Mouse (Mus musculus) embryonic fibroblast, embryonic 13.5 days (primary cell): ENCODE measurements around the gene Bscl2. TPM values are rescaled to one million over a fixed set of nuclear protein-coding genes. Genes with fewer than 3 reads are reported as not detected.

Experiments used
- H3K27ac ChIP-seq: 2 replicates; pipeline ENCODE4 v1.5.1; 2012; ENCODE audit warnings: low read length, control low read depth, inconsistent platforms; ENCODE audit not compliant: insufficient read depth
- H3K4me1 ChIP-seq: 2 replicates; pipeline ENCODE4 v1.6.1; 2011; ENCODE audit warnings: low read length; ENCODE audit not compliant: control insufficient read depth, insufficient read depth
- H3K4me3 ChIP-seq: 2 replicates; pipeline ENCODE4 v1.5.1; 2011; ENCODE audit warnings: mild to moderate bottlenecking, control low read depth, low read length; ENCODE audit not compliant: insufficient read depth
- CTCF ChIP-seq: IDR thresholded peaks from 2 replicates; pipeline ENCODE4 v1.5.1; 2011; ENCODE audit warnings: mild to moderate bottlenecking, control low read depth, low read length, moderate library complexity, borderline replicate concordance; ENCODE audit not compliant: insufficient read depth
- POLR2A ChIP-seq: IDR thresholded peaks from 2 replicates; pipeline ENCODE4 v1.6.1; 2011; ENCODE audit warnings: low read depth, mild to moderate bottlenecking, control low read depth, low read length, moderate library complexity
- polyA plus RNA-seq: library from polyadenylated mRNA; stranded (reverse); fragments of >200 nt; gene quantifications from 2 replicates; pipeline ENCODE4 v1.2.4, GENCODE M21; 2011; ENCODE audit warnings: low read depth; ENCODE audit not compliant: missing spikeins, insufficient read length

The Bscl2 gene
- polyA plus RNA-seq, 1 experiment = 50.0 TPM

GRCm38 (mm10) chr19:8815812-8816211, 21.5 kb upstream of the Bscl2 start:
- no peak for TF ChIP-seq POLR2A
- H3K4me1 ChIP-seq = no peaks in the 10 kb centered on the region; the same call in 1 of the 2 replicates
- H3K4me3 ChIP-seq = no peak overlapping the region
- no peak overlapping the region for H3K27ac ChIP-seq

- Histone ChIP-seq H3K27ac (no peak overlapping the region), H3K4me3 (peak overlapping the region; percentile 3; the same call in 1 of the 2 replicates), H3K4me1 (no peaks in the 10 kb centered on the region; the same call in 1 of the 2 replicates)
- no peak for TF ChIP-seq POLR2A
- TF ChIP-seq CTCF = no peak
Measured at GRCm38 (mm10) chr19:8817001-8817400, 20.3 kb upstream of the Bscl2 start.

GRCm38 (mm10) chr19:8818301-8818798, 18.9 kb upstream of the Bscl2 start:
- Histone ChIP-seq H3K27ac (peak overlapping the region; percentile 96), H3K4me3 (peak overlapping the region; percentile 88), H3K4me1 (no peaks in the 10 kb centered on the region; the same call in 1 of the 2 replicates)
- TF ChIP-seq POLR2A = no peak; the same call in 1 of the 2 replicates
- TF ChIP-seq CTCF = no peak

- peak within 1 kb of the TSS; percentile 97 for H3K27ac ChIP-seq
- no peaks in the 10 kb centered on the region; the same call in 1 of the 2 replicates for H3K4me1 ChIP-seq
- peak within 1 kb of the TSS; percentile 95 for H3K4me3 ChIP-seq
- peak; percentile 81 for TF ChIP-seq POLR2A
- no peak for TF ChIP-seq CTCF
Measured at GRCm38 (mm10) chr19:8818801-8819595, 18.3 kb upstream of the Bscl2 start, which contains the start of gene Ttc9c. Gene Ttc9c, minus strand, starts transcription at chr19:8819333.

- TF ChIP-seq POLR2A (peak; percentile 97), CTCF (no peak)
- Histone ChIP-seq H3K4me1 (no peaks in the 10 kb centered on the region), H3K27ac (peak within 1 kb of the TSS; percentile 97), H3K4me3 (peak within 1 kb of the TSS; percentile 95)
Measured at GRCm38 (mm10) chr19:8819596-8820423, 17.5 kb upstream of the Bscl2 start, which contains the start of gene Hnrnpul2. Gene Hnrnpul2, plus strand, starts transcription at chr19:8820010.

- no peaks in the 10 kb centered on the region for H3K4me1 ChIP-seq
- TF ChIP-seq POLR2A = no peak
- TF ChIP-seq CTCF = no peak
- peak overlapping the region; percentile 92 for H3K27ac ChIP-seq
- H3K4me3 ChIP-seq = peak overlapping the region; percentile 95
Measured at GRCm38 (mm10) chr19:8820424-8820956, 16.8 kb upstream of the Bscl2 start.

- no peak for TF ChIP-seq CTCF
- no peak for TF ChIP-seq POLR2A
Measured at GRCm38 (mm10) chr19:8821146-8821545, 16.1 kb upstream of the Bscl2 start.

GRCm38 (mm10) chr19:8822696-8823095, 14.6 kb upstream of the Bscl2 start:
- no peak for TF ChIP-seq POLR2A
- no peak for TF ChIP-seq CTCF
- peak overlapping the region; percentile 23 for H3K4me3 ChIP-seq

More at GRCm38 (mm10) chr19:8821146-8821545, 16.1 kb upstream of the Bscl2 start:
- Histone ChIP-seq H3K4me3 (peak overlapping the region; percentile 95), H3K4me1 (no peaks in the 10 kb centered on the region), H3K27ac (peak overlapping the region; percentile 92; the same call in 1 of the 2 replicates)

GRCm38 (mm10) chr19:8829660-8830059, 7.6 kb upstream of the Bscl2 start, which contains the start of gene AC129217.1:
Gene AC129217.1, plus strand, starts transcription at chr19:8829773.
- H3K4me3 ChIP-seq = no peak within 1 kb of the TSS
- H3K4me1 ChIP-seq = no peaks in the 10 kb centered on the region
- no peak within 1 kb of the TSS for H3K27ac ChIP-seq
- no peak for TF ChIP-seq CTCF
- no peak for TF ChIP-seq POLR2A

More at GRCm38 (mm10) chr19:8822696-8823095, 14.6 kb upstream of the Bscl2 start:
- Histone ChIP-seq H3K27ac (no peak overlapping the region), H3K4me1 (no peaks in the 10 kb centered on the region)
